Mouse (Mus musculus): ENCODE results near the gene Pde1c.
A peak's percentile ranks its signal among the peaks of the same experiment; 100 is the strongest.

Pde1c gene

GRCm38 (mm10) chr6:56568470-56569372, at the start of gene Pde1c:
Gene Pde1c, minus strand, starts transcription at chr6:56569103.
- DNase-seq: peak; percentile 60

- DNase-seq: peak; percentile 18
Observed at GRCm38 (mm10) chr6:56616982-56617613, 48.2 kb upstream of the Pde1c start.

GRCm38 (mm10) chr6:56616228-56616981, 47.5 kb upstream of the Pde1c start:
- no peak for DNase-seq

- DNase-seq: peak; percentile 23
Observed at GRCm38 (mm10) chr6:56609529-56609928, 40.6 kb upstream of the Pde1c start.

GRCm38 (mm10) chr6:56608277-56608676, 39.4 kb upstream of the Pde1c start:
- peak; percentile 51 for DNase-seq

- DNase-seq: no peak
Observed at GRCm38 (mm10) chr6:56579568-56579967, 10.7 kb upstream of the Pde1c start.

- no peak for DNase-seq
Observed at GRCm38 (mm10) chr6:56560891-56561290, 8.0 kb downstream of the Pde1c start.

- DNase-seq: no peak
Observed at GRCm38 (mm10) chr6:56560474-56560888, 8.4 kb downstream of the Pde1c start.

GRCm38 (mm10) chr6:56558711-56559110, 10.2 kb downstream of the Pde1c start:
- no peak for DNase-seq

- no peak for DNase-seq
Observed at GRCm38 (mm10) chr6:56555848-56556247, 13.1 kb downstream of the Pde1c start.

GRCm38 (mm10) chr6:56555382-56555781, 13.5 kb downstream of the Pde1c start:
- DNase-seq: no peak

- DNase-seq: peak; percentile 5
Observed at GRCm38 (mm10) chr6:56551022-56551421, 17.9 kb downstream of the Pde1c start.

- DNase-seq: no peak
Observed at GRCm38 (mm10) chr6:56540247-56540646, 28.7 kb downstream of the Pde1c start.

GRCm38 (mm10) chr6:56534653-56535052, 34.2 kb downstream of the Pde1c start:
- DNase-seq: no peak

- DNase-seq: no peak
Observed at GRCm38 (mm10) chr6:56532257-56532656, 36.6 kb downstream of the Pde1c start.

- no peak for DNase-seq
Observed at GRCm38 (mm10) chr6:56523938-56524866, 44.7 kb downstream of the Pde1c start.

GRCm38 (mm10) chr6:56489161-56489560, 79.7 kb downstream of the Pde1c start:
- DNase-seq: no peak

- DNase-seq: no peak
Observed at GRCm38 (mm10) chr6:56485078-56485477, 83.8 kb downstream of the Pde1c start.

GRCm38 (mm10) chr6:56480914-56481482, 87.9 kb downstream of the Pde1c start:
- peak; percentile 46 for DNase-seq

- DNase-seq: peak; percentile 9
Observed at GRCm38 (mm10) chr6:56476581-56476980, 92.3 kb downstream of the Pde1c start.

GRCm38 (mm10) chr6:56458098-56458497, 110.8 kb downstream of the Pde1c start:
- peak; percentile 25 for DNase-seq

- DNase-seq: no peak
Observed at GRCm38 (mm10) chr6:56447917-56448316, 121.0 kb downstream of the Pde1c start.

Measured in liver (tissue).